In genomic region chr7:142714783-142715498, GRCm38 (mm10) we compare ENCODE assay signal across 8 mouse cellular contexts. TPM values are rescaled to one million over a fixed set of nuclear protein-coding genes. Genes with fewer than 3 reads are reported as not detected.
A peak's percentile ranks its signal among the peaks of the same experiment; 100 is the strongest.
DNase-seq lines count a peak whose midpoint lies in the region; ATAC-seq lines count a peak whose summit lies in the region.

No protein-coding gene starts in this region.

- no peaks in the 10 kb centered on the region for H3K27me3 ChIP-seq in midbrain, embryonic 14.5 days (ENCODE audit: control insufficient read depth, insufficient read depth, low read length)
- no peaks in the 10 kb centered on the region for H3K27me3 ChIP-seq in stomach, embryonic 15.5 days (replicated peaks)

- H3K9ac ChIP-seq in midbrain, embryonic 14.5 days (replicated peaks; ENCODE audit: low read length) = peak overlapping the region; percentile 62
- H3K9ac ChIP-seq in stomach, embryonic 15.5 days = no peak overlapping the region

- no peaks in the 10 kb centered on the region for H3K36me3 ChIP-seq in midbrain, embryonic 14.5 days (ENCODE audit: control insufficient read depth, insufficient read depth, low read length)
- no peaks in the 10 kb centered on the region for H3K36me3 ChIP-seq in stomach, embryonic 15.5 days

- 12% methylated on average over 8 of the region's 8 CpGs for WGBS in midbrain, embryonic 14.5 days
- WGBS in stomach, embryonic 15.5 days = 14% methylated on average over 8 of the region's 8 CpGs

- peak overlapping the region; percentile 70 for H3K27ac ChIP-seq in midbrain, embryonic 14.5 days (replicated peaks; ENCODE audit: low read depth, low read length)
- H3K27ac ChIP-seq in stomach, embryonic 15.5 days = no peak overlapping the region

- no peak for ATAC-seq in midbrain, embryonic 14.5 days (ENCODE audit: low FRiP score, low TSS enrichment)
- ATAC-seq in stomach, embryonic 15.5 days (ENCODE audit: insufficient read depth, low FRiP score, low read depth) = no peak; the same call in 1 of the 2 replicates

- H3K4me3 ChIP-seq in midbrain, embryonic 14.5 days (replicated peaks; ENCODE audit: low read depth, low read length) = peak overlapping the region; percentile 25
- no peak overlapping the region for H3K4me3 ChIP-seq in stomach, embryonic 15.5 days (replicated peaks)

- peak; percentile 33 for DNase-seq in urinary bladder, postnatal 14 days (ENCODE audit: low spot score)
- no peak for DNase-seq in urinary bladder, postnatal 10 days (ENCODE audit: low spot score)
- peak; percentile 41 for DNase-seq in cerebellum, adult 9-10 months
- peak; percentile 18 to 55 for DNase-seq in frontal cortex, postnatal 36 days (ENCODE audit: low spot score in 2 of 2)
- DNase-seq in induced T-regulatory cell, adult 2 months (ENCODE audit: low read depth) = peak; percentile 68
- peak; percentile 57 for DNase-seq in left cerebral cortex, postnatal 4 days
- peak; percentile 84 for DNase-seq in midbrain, embryonic 14.5 days

- peak overlapping the region; percentile 55 for H3K4me2 ChIP-seq in midbrain, embryonic 14.5 days (ENCODE audit: low read length)
- H3K4me2 ChIP-seq in stomach, embryonic 15.5 days = peak overlapping the region; percentile 51

- H3K9me3 ChIP-seq in midbrain, embryonic 14.5 days (ENCODE audit: control insufficient read depth, low read length) = no peaks in the 10 kb centered on the region
- H3K9me3 ChIP-seq in stomach, embryonic 15.5 days = no peaks in the 10 kb centered on the region

- H3K4me1 ChIP-seq in midbrain, embryonic 14.5 days (ENCODE audit: control insufficient read depth, insufficient read depth, low read length) = no peaks in the 10 kb centered on the region
- 0 out of 2 replicates have a peak, but pooled peaks cover 3% of the 10 kb centered on the region for H3K4me1 ChIP-seq in stomach, embryonic 15.5 days

- intact Hi-C loops in left cerebral cortex, postnatal 4 days (cut with DNase I) = no loop called here

RNA-seq across cellular contexts. Expression of gene Ins2, which starts 28.2 kb away (rescaled TPM):
- total RNA-seq in left cerebral cortex, postnatal 4 days (2021) = not detected
- polyA plus RNA-seq in midbrain, embryonic 14.5 days (2014; fragmentation: Nextera tagmentation; extraction: Ambion mirVana) = not detected in 2 replicates
- 528 and 604 TPM in 2 replicates for polyA plus RNA-seq in stomach, embryonic 15.5 days (2015; fragmentation: Nextera tagmentation; extraction: Ambion mirVana)

RNA-seq across cellular contexts. Expression of gene Gm49394, which starts 45.2 kb away (rescaled TPM):
- total RNA-seq in left cerebral cortex, postnatal 4 days (2021) = under 1 TPM; 0.10 to 0.12 TPM
- polyA plus RNA-seq in midbrain, embryonic 14.5 days (2014; fragmentation: Nextera tagmentation; extraction: Ambion mirVana) = 0.04 TPM in 1 of 2 replicates, not detected in the other
- 0.10 and 0.14 TPM in 2 replicates for polyA plus RNA-seq in stomach, embryonic 15.5 days (2015; fragmentation: Nextera tagmentation; extraction: Ambion mirVana)

RNA-seq across cellular contexts. Expression of gene Igf2, which starts 48.3 kb away (rescaled TPM):
- 100 to 1,000 TPM; 343 to 352 TPM for total RNA-seq in left cerebral cortex, postnatal 4 days (2021)
- 19.1 and 102 TPM in 2 replicates for polyA plus RNA-seq in midbrain, embryonic 14.5 days (2014; fragmentation: Nextera tagmentation; extraction: Ambion mirVana)
- 964 and 1,001 TPM in 2 replicates for polyA plus RNA-seq in stomach, embryonic 15.5 days (2015; fragmentation: Nextera tagmentation; extraction: Ambion mirVana)

Comparison
In these comparisons a context has a peak if more than half of its experiments do, and no peak if none do; other contexts are left out.
1. RNA of gene Ins2, which starts 28.2 kb away (polyA plus RNA-seq): 528 to 604 TPM in stomach, embryonic 15.5 days; not detected in midbrain, embryonic 14.5 days; every median in the first group is over 100 times any median in the second.